Mouse (Mus musculus) megakaryocyte-erythroid progenitor cell, adult 5-6 weeks (primary cell): Measurements from ENCODE around the gene Tfam. TPM values are rescaled to one million over a fixed set of nuclear protein-coding genes. Genes with fewer than 3 reads are reported as not detected.

Experiments used
- ATAC-seq: replicated peaks from 2 replicates; pipeline ENCODE4 v1.8.0; 2016; ENCODE audit warnings: mild to moderate bottlenecking, inconsistent platforms; ENCODE audit not compliant: severe bottlenecking, poor library complexity, low FRiP score, low TSS enrichment
- total RNA-seq, 2 experiments: library from RNA; stranded (forward) in 1 of 2; stranded (reverse) in 1 of 2; fragments of 200-1000, 215-1000 nt in 1 of 2; fragments of >200 nt in 1 of 2; fragmentation: Nextera tagmentation in 1 of 2; gene quantifications; 2 replicates each; pipeline ENCODE4 v1.2.3; 2014 to 2017

The Tfam gene
- total RNA-seq, 2 experiments from 2014 or later, result 81.4 to 177 TPM

- ATAC-seq, result peak; percentile 96
These were observed 402 bp downstream of the Tfam start for GRCm38 (mm10) chr10:71237516-71238239.

- ATAC-seq, result no peak
These were observed 4.0 kb downstream of the Tfam start for GRCm38 (mm10) chr10:71234071-71234470.

DNA sequence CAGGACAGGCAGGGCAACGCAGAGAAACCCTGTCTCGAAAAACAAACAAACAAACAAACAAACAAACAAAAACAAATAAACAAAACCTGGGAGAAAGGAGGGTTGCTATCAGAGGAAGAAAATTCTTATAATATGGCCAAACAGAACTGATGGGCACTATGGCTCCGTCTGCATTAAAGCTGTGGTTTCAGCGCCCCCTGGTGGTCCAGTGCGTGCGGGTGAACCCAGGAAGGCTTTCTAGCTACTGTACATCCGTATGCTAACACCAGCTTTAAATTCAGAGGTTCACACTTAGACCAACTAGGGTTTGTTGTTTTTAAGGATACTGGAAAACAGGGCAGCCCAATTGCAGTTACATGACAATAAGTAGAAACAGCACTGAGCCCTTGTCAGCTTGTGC lies 12.2 kb downstream of the Tfam start:
- peak; percentile 87 for ATAC-seq

DNA sequence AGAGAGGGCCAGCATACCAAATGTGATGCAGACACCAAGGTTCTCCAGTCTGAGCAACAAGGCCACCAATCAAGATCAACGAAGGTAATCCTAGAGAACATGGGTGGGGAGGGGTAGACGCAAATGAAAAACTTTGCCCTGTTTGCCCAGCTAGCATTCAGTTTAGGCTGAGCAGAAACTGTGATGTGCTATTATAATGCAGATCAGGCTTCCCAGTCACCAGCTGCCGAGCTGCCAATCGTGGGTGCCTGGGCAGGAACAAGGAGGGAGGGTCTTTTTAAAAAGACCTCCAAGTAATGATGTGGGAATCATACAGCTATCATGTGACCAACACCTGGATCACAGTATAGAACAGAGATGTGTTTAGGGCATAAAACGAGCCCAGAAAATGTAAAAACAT lies 15.0 kb downstream of the Tfam start:
- ATAC-seq, result no peak

- ATAC-seq, result no peak
These were observed 15.4 kb downstream of the Tfam start for GRCm38 (mm10) chr10:71222639-71223038.

GRCm38 (mm10) chr10:71218228-71218892 lies 19.7 kb downstream of the Tfam start:
- ATAC-seq, result peak; percentile 80

- no peak for ATAC-seq
These were observed 22.1 kb downstream of the Tfam start for GRCm38 (mm10) chr10:71215996-71216395.

DNA sequence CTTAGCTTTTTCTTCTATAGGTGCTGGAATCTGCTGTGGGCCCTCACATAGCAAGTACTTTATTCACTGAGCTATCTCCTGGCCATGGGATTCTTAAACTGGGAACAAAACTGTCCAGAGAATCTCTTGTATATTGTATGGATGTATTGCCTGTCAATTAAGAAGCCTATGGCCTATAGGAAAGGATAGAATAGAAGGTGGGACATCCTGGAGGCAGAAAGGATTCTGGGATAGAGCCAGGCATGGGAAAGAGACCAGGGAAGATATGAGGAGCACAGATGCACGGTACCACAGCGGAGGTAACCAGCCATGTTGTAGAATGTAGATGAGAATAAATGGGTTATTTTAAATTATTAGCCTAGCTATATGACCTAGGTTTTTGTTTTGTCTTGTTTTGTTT lies 36.6 kb downstream of the Tfam start:
- no peak for ATAC-seq

GRCm38 (mm10) chr10:71200964-71201363 lies 37.1 kb downstream of the Tfam start:
- no peak for ATAC-seq

DNA sequence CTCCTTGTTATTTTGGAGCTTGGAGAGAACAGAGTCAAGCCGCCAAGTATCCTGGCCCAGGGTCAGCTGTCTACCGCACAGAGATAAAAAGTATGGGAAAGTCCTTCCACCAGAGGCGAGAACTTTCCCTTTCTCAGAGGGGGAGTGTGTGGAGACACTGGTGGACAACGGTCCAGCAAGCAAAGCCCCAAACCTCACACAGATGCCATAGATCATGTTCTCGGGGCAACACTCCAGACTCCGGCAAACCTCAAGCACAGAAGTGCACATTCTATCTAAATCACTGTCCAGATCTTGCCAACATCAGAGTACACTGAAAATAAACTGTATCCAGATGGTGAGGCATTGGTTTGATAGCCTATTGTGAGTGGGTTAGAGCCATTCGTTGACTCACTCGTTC lies 39.4 kb downstream of the Tfam start:
- no peak for ATAC-seq

- ATAC-seq, result no peak
These were observed 40.9 kb downstream of the Tfam start for GRCm38 (mm10) chr10:71197036-71197785.

GRCm38 (mm10) chr10:71195501-71195900 lies 42.6 kb downstream of the Tfam start:
- ATAC-seq, result no peak

GRCm38 (mm10) chr10:71194713-71195112 lies 43.4 kb downstream of the Tfam start:
- no peak for ATAC-seq

- no peak for ATAC-seq
These were observed 44.8 kb downstream of the Tfam start for GRCm38 (mm10) chr10:71193319-71193718.

DNA sequence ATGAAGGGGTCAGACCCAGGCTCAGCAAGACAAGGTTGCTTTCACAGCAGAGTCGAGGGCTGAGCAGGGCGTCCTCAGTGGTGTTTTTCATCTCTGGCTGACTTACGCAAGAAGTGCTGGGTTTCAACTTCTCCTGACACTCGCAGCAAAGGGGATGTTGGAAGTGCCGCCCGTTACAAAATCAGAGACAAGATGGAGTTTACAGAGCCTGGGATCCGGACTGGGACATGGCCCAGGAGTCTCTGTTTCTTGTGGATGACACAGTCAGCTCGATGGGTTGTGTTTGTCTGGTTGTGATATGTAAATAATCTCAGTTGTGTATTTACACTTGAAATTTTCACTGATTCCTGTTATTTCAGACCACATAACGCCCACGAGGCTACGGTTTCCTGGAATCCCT lies 45.2 kb downstream of the Tfam start:
- ATAC-seq, result no peak

DNA sequence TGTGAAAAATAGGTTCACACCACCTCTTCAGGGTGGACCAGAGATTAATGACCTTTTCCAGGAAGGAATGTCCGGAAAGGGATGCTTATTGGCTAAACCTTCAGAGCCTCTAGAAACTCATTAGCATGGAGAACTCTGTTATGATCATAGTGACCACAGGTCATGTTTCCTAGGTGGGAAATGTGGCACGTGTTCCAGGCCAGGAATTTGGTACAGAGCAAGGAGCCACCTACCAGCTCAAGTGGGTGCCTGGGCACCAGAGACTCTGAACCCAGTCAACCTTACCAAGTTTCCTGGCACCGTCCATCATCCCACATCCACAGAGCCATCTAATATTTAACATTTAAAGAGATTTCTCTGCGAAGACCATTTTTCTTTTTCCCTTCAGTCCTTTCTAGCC lies 49.4 kb downstream of the Tfam start:
- no peak for ATAC-seq

DNA sequence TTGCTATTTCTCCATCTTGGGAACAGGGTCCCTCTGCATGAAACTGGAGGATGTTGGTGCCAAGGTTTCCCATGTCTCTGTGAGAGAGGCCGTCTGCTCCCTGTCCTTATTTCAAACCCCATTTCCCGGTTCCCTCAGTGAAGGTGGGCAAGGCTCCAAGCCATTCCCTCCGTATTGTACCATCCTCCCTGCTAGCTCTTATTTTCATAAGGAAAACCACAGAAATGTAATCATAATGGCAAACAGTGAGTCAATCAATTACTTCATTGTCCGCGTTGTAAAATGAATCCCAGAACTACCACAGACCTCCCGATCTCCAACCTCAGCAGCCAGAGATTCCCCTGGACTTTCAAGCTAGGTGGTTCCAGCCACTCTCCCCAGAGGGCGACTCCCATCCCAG lies 53.0 kb downstream of the Tfam start:
- no peak for ATAC-seq

DNA sequence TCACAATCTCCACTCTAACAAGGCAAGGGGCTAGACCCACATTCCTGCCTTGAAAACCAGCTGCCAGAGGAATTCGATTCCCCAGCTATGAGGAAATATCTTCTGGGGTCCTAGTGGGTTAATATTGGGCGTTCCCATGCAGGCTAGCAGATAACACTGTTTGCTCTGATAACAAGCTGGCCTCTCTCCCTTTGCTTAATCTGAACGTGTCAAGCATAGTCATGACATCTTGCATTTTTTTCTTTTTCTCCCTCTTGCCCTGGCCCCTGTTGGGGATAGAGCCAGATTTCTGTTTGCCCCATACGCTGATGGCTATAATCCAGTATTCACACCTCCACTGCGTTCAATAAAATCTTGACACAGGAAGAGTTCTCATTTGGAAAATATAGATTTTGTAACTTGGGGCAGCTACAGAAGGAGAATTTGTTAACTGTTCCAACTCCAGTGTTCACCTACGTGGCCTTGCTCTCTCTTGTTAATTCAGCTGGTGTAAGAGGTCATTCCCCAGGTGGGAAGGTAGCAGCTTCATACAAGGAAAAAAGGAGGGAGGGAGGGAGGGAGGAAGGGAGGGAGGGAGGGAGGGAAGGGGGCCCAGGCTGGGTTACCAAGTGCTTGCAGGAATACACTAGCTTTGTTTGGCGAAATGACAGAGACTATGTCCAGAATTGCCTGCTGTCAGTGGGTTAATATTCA lies 54.6 kb downstream of the Tfam start:
- ATAC-seq, result no peak

- ATAC-seq, result no peak
These were observed 56.1 kb downstream of the Tfam start for GRCm38 (mm10) chr10:71181931-71182330.

DNA sequence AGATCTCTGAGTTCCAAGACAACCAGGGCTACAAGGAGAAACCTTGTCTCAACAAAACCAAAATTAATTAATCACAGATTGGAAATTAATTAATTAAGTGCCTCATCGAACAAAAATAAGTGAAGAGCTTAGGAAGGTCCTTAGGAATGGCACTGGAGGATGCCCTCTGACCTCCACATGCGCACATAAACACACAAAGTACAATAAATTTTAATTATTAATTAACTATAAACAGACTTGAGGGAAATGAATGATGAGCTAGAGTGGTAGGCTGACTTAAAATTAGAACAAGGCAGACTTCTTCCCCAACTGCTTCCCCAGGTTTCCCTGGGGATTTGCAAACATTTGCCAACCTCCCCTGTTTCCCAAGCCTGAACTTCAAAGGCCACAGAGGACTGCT lies 57.0 kb downstream of the Tfam start:
- no peak for ATAC-seq
